Mouse (Mus musculus): Measurements from ENCODE around the gene Nup93. TPM values are rescaled to one million over a fixed set of nuclear protein-coding genes. Genes with fewer than 3 reads are reported as not detected.

The Nup93 gene
- total RNA-seq, 2 experiments from 2014 or later, result 15.3 to 15.5 TPM

DNA sequence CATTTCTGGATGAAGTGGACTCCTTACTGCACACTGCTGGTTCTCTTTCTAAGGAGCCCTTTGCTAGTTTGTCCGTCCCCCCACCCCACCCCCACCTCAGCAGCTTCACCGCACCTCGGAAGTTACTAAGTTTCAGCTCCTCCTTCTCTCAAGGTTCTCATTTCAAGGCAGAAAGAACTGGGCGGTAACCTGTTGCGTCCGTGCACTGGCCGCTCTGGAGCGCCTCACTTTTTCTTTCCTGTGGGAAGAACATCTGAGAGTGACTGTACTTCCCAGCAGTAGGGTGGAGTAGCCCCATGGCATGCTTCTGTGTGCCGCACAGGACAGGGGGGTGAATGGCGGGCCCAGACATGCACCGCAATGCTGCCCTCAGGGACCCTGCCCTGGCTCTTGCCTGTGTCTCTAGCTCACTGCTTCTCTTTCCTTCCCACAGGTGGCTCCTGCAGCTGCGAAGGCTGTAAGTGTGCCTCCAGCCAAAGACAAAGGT lies 30.0 kb upstream of the Nup93 start:
- intact Hi-C loops (cut with DNase I), result no loop called here
- no peak for DNase-seq (ENCODE audit: low spot score)

GRCm38 (mm10) chr8:94185791-94186190 lies 28.6 kb upstream of the Nup93 start:
- intact Hi-C loops (cut with DNase I), result loop anchor here (2.0 kb wide), 1 partner anchor 19 kb away; no protein-coding TSS in a partner anchor
- no peak for DNase-seq (ENCODE audit: low spot score)

- DNase-seq (ENCODE audit: low spot score), result no peak
- intact Hi-C loops (cut with DNase I), result loop anchor here (2.0 kb wide), 1 partner anchor 20 kb away; no protein-coding TSS in a partner anchor
Observed at GRCm38 (mm10) chr8:94186542-94186941, 27.8 kb upstream of the Nup93 start.

DNA sequence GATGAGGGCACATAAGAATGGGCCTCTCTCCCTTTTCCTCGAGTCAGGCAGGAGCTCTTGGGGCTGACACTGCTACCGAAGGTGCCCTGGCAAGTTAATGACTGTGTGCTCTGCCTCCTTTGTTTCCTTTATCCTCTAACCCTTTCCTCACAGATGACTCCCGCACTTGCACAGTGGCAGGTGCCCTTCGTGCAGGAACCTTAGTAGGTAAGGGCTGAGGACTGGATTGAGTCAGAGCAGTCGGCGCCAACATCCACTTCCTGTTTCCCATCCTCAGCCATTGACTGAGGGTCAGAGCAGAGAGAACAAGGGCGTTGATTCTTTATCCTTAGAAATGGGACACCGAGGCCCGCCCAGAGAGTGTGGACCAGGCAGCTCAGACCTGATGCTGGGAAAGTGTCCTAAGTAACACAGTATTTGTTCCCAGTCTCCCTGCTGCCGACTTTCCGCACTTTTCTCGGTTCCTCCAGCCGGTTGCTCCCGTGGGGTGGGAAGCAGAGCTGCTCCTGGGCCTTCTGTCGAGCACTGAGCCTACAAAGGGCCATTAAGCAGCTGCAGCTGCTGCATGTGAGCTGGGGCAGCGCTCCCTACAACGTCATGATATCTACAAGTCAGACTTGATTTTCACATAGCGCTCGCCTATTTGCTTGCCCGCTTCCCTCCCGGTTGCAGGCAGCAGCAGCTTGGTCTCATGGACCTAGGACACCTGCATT lies 26.9 kb upstream of the Nup93 start:
- DNase-seq (ENCODE audit: low spot score), result no peak
- intact Hi-C loops (cut with DNase I), result loop anchor here (2.0 kb wide), 1 partner anchor 21 kb away; no protein-coding TSS in a partner anchor

DNA sequence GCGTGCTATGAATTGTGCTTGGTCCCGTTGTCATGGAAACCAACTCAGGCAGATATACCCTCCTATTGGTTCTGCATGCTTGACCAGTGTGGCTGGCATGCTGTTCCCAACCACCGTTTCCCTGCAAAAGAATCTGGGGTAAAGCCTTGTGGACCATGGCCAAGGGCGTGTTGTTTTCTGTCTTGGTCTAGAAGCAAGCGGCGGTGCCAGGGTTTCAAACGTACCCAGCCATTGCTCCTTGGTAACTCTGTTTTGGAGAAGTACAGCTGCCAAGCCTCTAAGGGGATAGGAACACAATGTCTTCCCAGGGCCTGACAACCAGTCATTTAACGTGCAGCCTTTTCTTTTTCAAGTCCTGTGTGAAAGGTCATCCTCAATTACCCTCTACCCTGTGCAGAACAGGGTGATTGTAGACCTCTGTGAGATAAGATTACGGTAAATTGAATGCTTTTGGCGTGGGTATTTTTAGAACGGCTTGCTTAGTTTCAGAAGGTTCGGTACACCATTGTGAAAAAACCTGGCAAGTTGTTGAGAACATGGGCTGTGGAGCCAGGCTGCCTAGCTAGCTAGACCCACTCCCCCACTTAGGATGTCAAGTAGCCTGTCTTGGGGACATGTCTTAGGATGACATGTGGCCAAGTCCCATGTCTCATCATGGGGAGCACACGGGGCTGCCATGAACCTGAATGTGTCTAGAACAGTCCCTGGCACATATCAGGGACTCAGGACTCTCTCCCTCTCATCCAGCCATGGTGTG lies 24.9 kb upstream of the Nup93 start:
- DNase-seq (ENCODE audit: low spot score), result peak; percentile 51
- intact Hi-C loops (cut with DNase I), result no loop called here

GRCm38 (mm10) chr8:94191101-94191691 lies 23.2 kb upstream of the Nup93 start:
- intact Hi-C loops (cut with DNase I), result no loop called here
- peak; percentile 59 for DNase-seq (ENCODE audit: low spot score)

GRCm38 (mm10) chr8:94192926-94193325 lies 21.4 kb upstream of the Nup93 start:
- no peak for DNase-seq (ENCODE audit: low spot score)
- intact Hi-C loops (cut with DNase I), result no loop called here

DNA sequence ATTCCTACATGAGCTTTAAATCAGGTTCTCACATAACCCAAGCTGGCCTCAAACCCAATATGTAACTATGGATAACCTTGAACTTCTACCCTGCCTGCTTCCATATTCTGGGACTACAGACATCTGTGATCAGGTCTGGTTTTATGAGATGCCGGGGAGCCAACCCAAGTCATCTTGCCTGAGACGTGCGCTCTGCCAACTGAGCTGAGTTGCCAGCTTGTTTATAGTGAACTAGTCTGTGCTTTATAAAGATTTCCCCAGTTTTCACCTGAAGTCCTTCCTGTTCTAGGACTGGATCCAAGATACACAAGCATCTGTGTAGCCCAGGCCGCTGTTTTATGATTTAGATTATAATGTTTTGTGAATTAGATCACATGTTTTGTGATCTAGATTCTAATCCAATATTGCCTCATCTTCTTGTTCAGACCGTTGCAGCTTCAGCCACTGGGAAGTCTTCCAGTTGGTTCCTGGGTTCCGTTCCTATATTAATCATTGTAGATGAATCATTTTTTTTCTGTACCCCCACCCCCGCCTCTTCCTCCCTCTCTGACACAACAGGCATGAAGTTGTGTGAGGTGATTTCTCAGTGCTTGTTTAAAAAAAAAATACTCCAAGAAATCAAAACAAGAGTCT lies 19.7 kb upstream of the Nup93 start:
- intact Hi-C loops (cut with DNase I), result loop anchor here (2.0 kb wide), 1 partner anchor 96 kb away; the partner anchor contains the start of gene Bbs2
- DNase-seq (ENCODE audit: low spot score), result no peak

GRCm38 (mm10) chr8:94199202-94199869 lies 15.0 kb upstream of the Nup93 start:
- DNase-seq (ENCODE audit: low spot score), result no peak
- intact Hi-C loops (cut with DNase I), result loop anchor here (1.0 kb wide), 1 partner anchor 32 kb away; no protein-coding TSS in a partner anchor

DNA sequence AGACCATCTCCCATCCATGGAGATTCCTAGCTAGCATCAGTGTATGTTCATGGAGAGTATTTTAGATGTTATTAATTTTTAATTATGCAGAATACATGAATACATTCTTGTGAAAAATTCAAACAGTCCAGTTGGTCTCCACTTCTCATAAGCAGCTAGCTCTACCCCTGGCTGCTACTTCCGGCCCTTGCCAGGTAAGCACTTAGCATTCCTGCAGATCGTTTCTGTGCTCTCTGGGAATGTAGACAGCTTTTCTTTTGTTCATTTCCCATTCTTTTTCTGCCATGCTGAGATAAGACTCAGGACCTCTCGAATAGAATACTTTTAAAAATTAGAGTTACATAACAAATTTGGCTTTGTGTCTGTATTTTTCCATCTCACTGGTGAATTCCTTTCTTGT lies 10.3 kb upstream of the Nup93 start:
- DNase-seq (ENCODE audit: low spot score), result no peak

DNA sequence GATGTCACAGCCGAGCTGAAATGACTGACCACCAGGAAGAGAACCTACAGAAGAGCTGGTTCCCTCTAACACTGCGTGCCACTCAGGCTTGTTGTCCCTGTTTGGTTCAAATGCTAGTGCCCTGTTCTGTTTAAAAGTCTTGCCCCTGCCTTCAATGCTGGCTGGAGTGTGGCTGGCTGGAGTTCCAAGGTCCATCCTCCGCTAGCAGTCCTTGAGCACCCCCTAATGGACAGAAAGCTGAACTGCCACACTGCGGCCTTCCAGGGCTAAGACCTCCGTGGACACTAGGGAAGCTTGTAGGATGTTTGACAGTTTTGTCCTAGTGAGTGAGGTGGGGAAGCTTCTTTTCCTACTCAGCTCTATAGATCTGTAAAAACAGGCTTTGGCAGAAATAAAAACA lies 8.6 kb upstream of the Nup93 start:
- DNase-seq (ENCODE audit: low spot score), result no peak
- intact Hi-C loops (cut with DNase I), result loop anchor here (10.0 kb wide), 1 partner anchor 611 kb away; no protein-coding TSS in a partner anchor

More for the DNA sequence above, 10.3 kb upstream of the Nup93 start:
- intact Hi-C loops (cut with DNase I), result loop anchor here (10.0 kb wide), 1 partner anchor 609 kb away; no protein-coding TSS in a partner anchor

- intact Hi-C loops (cut with DNase I), result loop anchor here (10.0 kb wide), 1 partner anchor 611 kb away; no protein-coding TSS in a partner anchor
- no peak for DNase-seq (ENCODE audit: low spot score)
Observed at GRCm38 (mm10) chr8:94206256-94206655, 8.1 kb upstream of the Nup93 start.

DNA sequence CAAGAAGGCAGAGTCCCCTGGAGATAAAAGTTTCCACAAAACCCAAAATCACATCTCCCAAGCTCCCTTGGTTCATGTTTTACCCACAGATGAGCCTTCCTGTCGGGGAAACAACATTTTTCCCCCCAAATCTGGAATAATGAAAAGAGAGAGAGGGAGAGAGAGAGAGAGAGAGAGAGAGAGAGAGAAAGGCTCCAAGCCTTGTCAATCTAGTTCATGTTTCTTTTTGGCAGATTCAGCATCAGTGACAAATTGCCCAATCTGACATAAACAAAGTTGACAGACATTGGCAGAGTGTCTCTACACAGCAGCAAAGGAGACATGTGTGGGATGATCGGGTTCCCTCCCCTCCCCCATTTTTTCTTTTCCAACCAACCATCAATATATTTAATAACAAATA lies 6.9 kb upstream of the Nup93 start:
- no peak for DNase-seq (ENCODE audit: low spot score)
- intact Hi-C loops (cut with DNase I), result loop anchor here (10.0 kb wide), 1 partner anchor 613 kb away; no protein-coding TSS in a partner anchor

DNA sequence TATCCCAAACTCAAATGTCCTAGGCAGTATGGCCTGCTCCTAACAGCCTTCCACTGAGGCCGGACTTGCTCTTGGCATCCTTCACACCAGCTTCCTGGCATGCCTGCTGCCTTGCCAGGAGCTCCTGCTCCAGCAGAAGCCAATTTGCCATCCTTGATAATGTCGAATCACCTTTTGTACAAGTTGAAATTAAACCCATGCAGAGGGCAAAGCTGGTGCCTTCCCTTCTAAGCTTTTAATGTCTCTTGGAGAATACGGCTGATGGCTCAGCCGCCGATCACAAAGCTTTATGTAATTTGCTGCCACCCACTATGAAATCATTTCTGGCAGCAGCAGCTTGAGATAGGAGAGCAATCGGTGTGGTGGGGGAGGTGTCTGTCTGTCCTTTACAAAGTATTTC lies 4.7 kb upstream of the Nup93 start:
- no peak for DNase-seq (ENCODE audit: low spot score)

DNA sequence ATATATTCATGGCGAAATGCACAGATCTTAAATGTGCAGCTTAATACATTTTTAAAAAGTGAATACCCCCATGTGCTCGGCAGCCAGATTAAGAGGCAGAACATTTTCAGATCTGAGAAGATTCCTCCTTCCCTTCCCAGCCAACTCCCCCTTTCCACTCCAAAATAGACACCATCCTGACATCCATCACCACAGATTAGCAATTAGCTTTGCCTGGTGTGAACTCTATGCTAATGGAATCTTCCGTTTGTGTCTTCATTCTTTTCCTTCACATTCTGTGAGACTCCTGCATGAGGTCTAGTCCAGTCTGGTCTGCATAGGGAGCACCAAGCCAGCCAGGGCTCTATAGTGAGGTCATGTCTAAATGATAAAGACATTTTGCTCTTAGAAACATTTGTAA lies 4.1 kb upstream of the Nup93 start:
- no peak for DNase-seq (ENCODE audit: low spot score)
- intact Hi-C loops (cut with DNase I), result loop anchor here (5.0 kb wide), 1 partner anchor 113 kb away; the partner anchor contains the start of gene Bbs2

More for the DNA sequence above, 4.7 kb upstream of the Nup93 start:
- intact Hi-C loops (cut with DNase I), result loop anchor here (5.0 to 10.0 kb wide), 2 partner anchors 112 to 615 kb away; partner anchors contain the start of gene Bbs2

DNA sequence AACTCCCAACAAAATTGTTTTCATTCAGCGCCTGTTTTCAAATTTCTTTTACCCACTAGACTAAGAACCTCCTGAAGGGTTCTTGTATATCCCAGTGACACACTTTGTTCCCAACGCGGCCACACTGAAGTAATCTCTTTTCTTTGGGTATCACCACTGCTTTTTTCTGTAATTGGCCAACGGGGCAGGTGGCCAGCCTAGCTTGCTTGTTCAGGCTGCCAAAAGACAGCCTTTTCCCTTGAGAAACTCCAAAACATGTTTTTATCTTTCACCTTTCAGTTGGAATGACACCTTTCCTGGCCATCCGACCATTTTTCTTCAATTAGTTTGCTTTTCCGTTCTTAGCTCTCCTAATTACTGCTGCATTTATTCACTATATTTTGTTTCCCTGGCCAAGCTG lies 545 bp upstream of the Nup93 start:
- intact Hi-C loops (cut with DNase I), result loop anchor here (5.0 kb wide), 1 partner anchor 117 kb away; the partner anchor contains the start of gene Bbs2

DNA sequence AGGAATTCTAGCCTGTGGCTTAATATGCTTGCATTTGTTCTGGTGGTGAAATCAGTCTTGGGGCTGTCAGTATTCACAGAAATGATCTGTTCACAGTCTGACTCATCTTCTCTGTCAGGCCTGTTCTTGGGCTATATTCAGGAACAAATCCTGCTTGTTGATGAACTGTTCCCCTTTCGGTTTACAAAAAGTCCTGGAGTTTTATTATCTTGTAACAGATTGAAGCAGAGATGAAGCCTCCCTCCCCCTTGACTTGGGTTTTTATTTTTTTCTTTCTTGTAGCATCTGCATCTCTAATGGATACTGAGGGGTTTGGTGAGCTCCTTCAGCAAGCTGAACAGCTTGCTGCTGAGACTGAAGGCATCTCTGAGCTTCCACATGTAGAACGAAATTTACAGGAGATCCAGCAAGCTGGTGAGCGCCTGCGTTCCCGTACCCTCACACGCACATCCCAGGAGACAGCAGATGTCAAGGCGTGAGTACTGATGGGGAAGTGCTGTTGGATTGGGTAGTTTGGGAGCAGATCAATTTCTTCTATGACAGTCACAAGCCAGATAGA lies 13.1 kb downstream of the Nup93 start:
- DNase-seq (ENCODE audit: low spot score), result no peak
- intact Hi-C loops (cut with DNase I), result no loop called here

More for the DNA sequence above, 545 bp upstream of the Nup93 start:
- no peak for DNase-seq (ENCODE audit: low spot score)

DNA sequence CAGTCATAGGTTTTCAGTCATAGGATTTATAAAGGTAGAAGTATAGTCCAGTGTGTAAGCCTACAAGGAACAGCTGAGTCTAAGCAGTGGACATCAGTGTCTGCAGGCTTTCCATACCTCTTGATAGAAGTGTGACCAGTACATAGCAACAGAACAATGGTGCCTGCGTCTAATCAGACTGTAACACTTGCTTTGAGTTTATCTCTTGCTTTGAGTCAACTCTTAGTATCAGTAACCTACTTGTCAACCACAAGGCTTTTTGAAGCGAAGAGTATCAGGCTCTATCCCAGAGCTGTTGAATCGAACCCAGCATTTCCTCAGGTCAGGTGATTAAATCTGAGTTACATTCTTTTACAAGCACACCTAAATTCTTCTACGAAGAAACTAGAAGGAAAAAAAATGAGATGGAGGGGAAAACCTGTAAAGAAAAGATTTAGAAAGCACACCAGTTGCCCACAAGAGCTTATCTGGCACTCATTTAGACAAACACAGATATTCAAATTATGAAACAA lies 25.9 kb downstream of the Nup93 start:
- DNase-seq (ENCODE audit: low spot score), result no peak
- intact Hi-C loops (cut with DNase I), result no loop called here
